Mouse (Mus musculus) ZHBTc4 (cell line): ENCODE results near the gene 1300017J02Rik.

Source experiments
- DNase-seq: peaks from one replicate; pipeline ENCODE4 v3.0.0-alpha.2; 2011; ENCODE audit warnings: low read depth, low spot score

Gene 1300017J02Rik

GRCm38 (mm10) chr9:103274819-103275218, 30.1 kb downstream of the 1300017J02Rik start:
- DNase-seq = no peak

GRCm38 (mm10) chr9:103271104-103271503, 33.8 kb downstream of the 1300017J02Rik start:
- no peak for DNase-seq

GRCm38 (mm10) chr9:103265778-103266177, 39.1 kb downstream of the 1300017J02Rik start:
- DNase-seq = peak; percentile 42

- no peak for DNase-seq
Observed at GRCm38 (mm10) chr9:103252906-103253305, 52.0 kb downstream of the 1300017J02Rik start.

GRCm38 (mm10) chr9:103248618-103249017, 56.3 kb downstream of the 1300017J02Rik start:
- DNase-seq = no peak

- no peak for DNase-seq
Observed at GRCm38 (mm10) chr9:103246526-103247168, 58.2 kb downstream of the 1300017J02Rik start.

GRCm38 (mm10) chr9:103243640-103244039, 61.2 kb downstream of the 1300017J02Rik start:
- DNase-seq = no peak

- DNase-seq = no peak
Observed at GRCm38 (mm10) chr9:103241206-103241605, 63.7 kb downstream of the 1300017J02Rik start.

- no peak for DNase-seq
Observed at GRCm38 (mm10) chr9:103239471-103239870, 65.4 kb downstream of the 1300017J02Rik start.

GRCm38 (mm10) chr9:103234565-103235165, 70.2 kb downstream of the 1300017J02Rik start:
- no peak for DNase-seq

GRCm38 (mm10) chr9:103234059-103234458, 70.8 kb downstream of the 1300017J02Rik start:
- DNase-seq = no peak

GRCm38 (mm10) chr9:103233006-103233395, 71.9 kb downstream of the 1300017J02Rik start:
- DNase-seq = no peak

GRCm38 (mm10) chr9:103232232-103233005, 72.5 kb downstream of the 1300017J02Rik start:
- no peak for DNase-seq

GRCm38 (mm10) chr9:103230151-103230951, 74.5 kb downstream of the 1300017J02Rik start, which contains the start of the genes Gm20425 and Trf:
Gene Gm20425 (minus strand): TSS chr9:103230307.
Gene Trf (minus strand): TSS chr9:103230444.
- peak; percentile 37 for DNase-seq

- DNase-seq = peak; percentile 32
Observed at GRCm38 (mm10) chr9:103229037-103229867, 75.6 kb downstream of the 1300017J02Rik start.

- no peak for DNase-seq
Observed at GRCm38 (mm10) chr9:103228370-103229003, 76.4 kb downstream of the 1300017J02Rik start.

GRCm38 (mm10) chr9:103227760-103228159, 77.1 kb downstream of the 1300017J02Rik start:
- DNase-seq = peak; percentile 24

- DNase-seq = no peak
Observed at GRCm38 (mm10) chr9:103226806-103227205, 78.1 kb downstream of the 1300017J02Rik start.

GRCm38 (mm10) chr9:103225464-103225863, 79.4 kb downstream of the 1300017J02Rik start:
- DNase-seq = peak; percentile 83

- DNase-seq = no peak
Observed at GRCm38 (mm10) chr9:103224721-103225120, 80.2 kb downstream of the 1300017J02Rik start.
